Mouse (Mus musculus) cerebellum, adult 2 months (tissue): Measurements from ENCODE around the gene Ebf1. TPM values are rescaled to one million over a fixed set of nuclear protein-coding genes. Genes with fewer than 3 reads are reported as not detected.

ENCODE experiments used
- DNase-seq, 2 experiments: peaks; one replicate each; pipeline ENCODE4 v3.0.0; 2021
- H3K27ac ChIP-seq: fragments of 200-500 bp; 2 replicates; pipeline ENCODE4 v1.5.1; 2012; ENCODE audit warnings: low read length, control low read depth, inconsistent platforms; ENCODE audit not compliant: insufficient read depth
- H3K27me3 ChIP-seq: fragments of 200-500 bp; 2 replicates; pipeline ENCODE4 v1.6.1; 2012; ENCODE audit warnings: inconsistent platforms, mild to moderate bottlenecking, low read length, moderate library complexity; ENCODE audit not compliant: control insufficient read depth, insufficient read depth
- H3K4me1 ChIP-seq: fragments of 200-500 bp; 2 replicates; pipeline ENCODE4 v1.6.1; 2011; ENCODE audit warnings: low read length; ENCODE audit not compliant: control insufficient read depth, insufficient read depth
- H3K4me3 ChIP-seq: fragments of 200-500 bp; replicated peaks from 2 replicates; pipeline ENCODE3; 2011; ENCODE audit warnings: mild to moderate bottlenecking, low read depth, low read length, control low read depth; ENCODE audit not compliant: insufficient read depth
- CTCF ChIP-seq: fragments of 200-500 bp; IDR thresholded peaks from 2 replicates; pipeline ENCODE4 v1.5.1; 2011; ENCODE audit warnings: low read depth, mild to moderate bottlenecking, control low read depth, low read length, moderate library complexity, borderline replicate concordance; ENCODE audit not compliant: insufficient read depth
- POLR2A ChIP-seq: fragments of 200-500 bp; IDR thresholded peaks from 2 replicates; pipeline ENCODE4 v1.6.1; 2011; ENCODE audit warnings: low read length, control low read depth, borderline replicate concordance; ENCODE audit not compliant: insufficient read depth
- WGBS: fragments of 180-500 bp; shearing (Covaris S2); methylation state at CpG from one replicate; pipeline ENCODE4 v1.1.7; 2018; 5-methylcytosine and 5-hydroxymethylcytosine counted together
- polyA plus RNA-seq: library from polyadenylated mRNA; depleted of rRNA; stranded (reverse); fragments of >200 nt; gene quantifications from 2 replicates; pipeline ENCODE4 v1.2.3, GENCODE M21; 2012

The Ebf1 gene
- polyA plus RNA-seq, 1 experiment: 24.9 TPM

DNA sequence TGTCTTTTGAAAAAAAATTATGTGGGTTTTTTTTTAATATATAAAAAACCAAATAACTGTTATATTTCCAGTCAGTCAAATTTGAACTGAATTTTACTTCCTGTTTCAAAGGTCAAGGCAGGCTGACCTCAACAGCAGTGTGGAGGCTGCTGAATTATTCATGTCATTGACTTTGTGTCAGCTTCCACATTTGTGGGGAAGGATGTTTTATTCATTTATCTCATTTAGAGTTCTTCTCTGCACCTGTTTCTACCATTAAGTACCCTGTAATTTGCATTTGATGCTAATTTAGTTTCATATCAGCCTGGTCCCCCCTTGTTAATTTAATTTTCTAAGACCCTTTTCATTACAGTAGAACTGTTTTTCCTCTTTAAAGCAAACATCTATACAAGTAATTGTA is 39.8 kb downstream of the Ebf1 start:
- no peak for DNase-seq
- Histone ChIP-seq H3K27ac (no peak overlapping the region), H3K4me1 (no peaks in the 10 kb centered on the region), H3K27me3 (no peaks in the 10 kb centered on the region), H3K4me3 (no peak overlapping the region)
- TF ChIP-seq POLR2A (no peak), CTCF (no peak)

- Histone ChIP-seq H3K27me3 (no peaks in the 10 kb centered on the region), H3K27ac (no peak overlapping the region), H3K4me1 (no peaks in the 10 kb centered on the region), H3K4me3 (no peak overlapping the region)
- DNase-seq: no peak
- WGBS: 57% methylated on average over 6 of the region's 6 CpGs
- TF ChIP-seq CTCF (no peak), POLR2A (no peak)
These were observed 40.8 kb downstream of the Ebf1 start for GRCm38 (mm10) chr11:44657833-44658395.

DNA sequence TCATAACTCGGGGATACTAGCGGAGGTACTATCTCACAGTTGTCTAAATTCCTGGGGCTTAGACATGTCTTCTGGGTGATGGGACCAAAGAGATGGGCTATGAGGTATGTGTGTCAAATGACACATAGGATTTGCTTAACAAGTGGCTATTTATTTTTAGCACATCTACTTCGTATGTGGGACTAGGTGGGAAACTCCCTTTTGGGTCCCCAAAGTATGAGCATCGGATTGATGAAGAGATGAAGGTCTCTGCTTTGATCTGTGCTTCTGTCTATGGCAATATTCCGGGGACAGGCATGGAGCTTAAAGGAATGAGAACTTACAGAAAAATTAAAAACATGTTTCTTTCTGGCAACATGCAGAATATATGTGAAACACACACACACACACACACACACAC is 44.8 kb downstream of the Ebf1 start:
- no peaks in the 10 kb centered on the region for H3K4me1 ChIP-seq
- TF ChIP-seq POLR2A (no peak), CTCF (no peak)

GRCm38 (mm10) chr11:44663609-44664141 is 46.6 kb downstream of the Ebf1 start:
- 82% methylated on average over 4 of the region's 4 CpGs for WGBS
- no peak overlapping the region for H3K4me3 ChIP-seq
- no peak for DNase-seq
- no peak overlapping the region for H3K27ac ChIP-seq
- TF ChIP-seq CTCF (no peak), POLR2A (no peak)
- no peaks in the 10 kb centered on the region for H3K27me3 ChIP-seq
- H3K4me1 ChIP-seq: no peaks in the 10 kb centered on the region

More for the DNA sequence above, 44.8 kb downstream of the Ebf1 start:
- H3K4me3 ChIP-seq: no peak overlapping the region
- no peak overlapping the region for H3K27ac ChIP-seq
- no peaks in the 10 kb centered on the region for H3K27me3 ChIP-seq
- WGBS: 98% methylated on average over 5 of the region's 5 CpGs
- DNase-seq: no peak

DNA sequence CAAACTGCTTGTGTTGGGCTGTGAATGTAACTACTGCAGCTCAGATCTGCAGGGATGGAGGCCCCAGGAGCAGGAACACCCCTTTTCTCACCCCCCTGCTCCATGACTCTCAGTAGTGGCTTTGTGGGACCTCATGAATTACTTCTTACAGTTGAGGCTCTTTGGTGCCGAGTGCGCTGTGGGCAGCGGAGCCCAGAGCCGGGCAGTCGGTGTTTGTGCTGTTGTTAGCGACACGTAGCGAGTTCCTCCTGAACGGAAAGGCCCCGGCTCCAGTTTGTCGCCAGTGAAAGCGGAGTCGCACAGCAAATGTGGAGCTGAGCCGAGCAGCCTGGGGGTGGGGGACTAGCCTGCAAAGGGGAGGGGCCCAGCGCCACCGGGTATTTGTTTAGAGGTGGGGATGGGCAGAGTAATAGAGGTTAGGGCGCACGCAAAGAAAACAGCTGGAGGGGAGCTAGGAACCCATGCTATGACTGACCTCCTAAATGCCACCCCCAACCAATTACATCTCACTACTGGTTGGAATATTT is 48.1 kb downstream of the Ebf1 start:
- DNase-seq: peak in 1 of 2 experiments; percentile 21
- Histone ChIP-seq H3K4me3 (no peak overlapping the region), H3K4me1 (no peaks in the 10 kb centered on the region), H3K27me3 (no peaks in the 10 kb centered on the region), H3K27ac (no peak overlapping the region)
- 42% methylated on average over 18 of the region's 18 CpGs for WGBS
- no peak for TF ChIP-seq POLR2A
- TF ChIP-seq CTCF: no peak

DNA sequence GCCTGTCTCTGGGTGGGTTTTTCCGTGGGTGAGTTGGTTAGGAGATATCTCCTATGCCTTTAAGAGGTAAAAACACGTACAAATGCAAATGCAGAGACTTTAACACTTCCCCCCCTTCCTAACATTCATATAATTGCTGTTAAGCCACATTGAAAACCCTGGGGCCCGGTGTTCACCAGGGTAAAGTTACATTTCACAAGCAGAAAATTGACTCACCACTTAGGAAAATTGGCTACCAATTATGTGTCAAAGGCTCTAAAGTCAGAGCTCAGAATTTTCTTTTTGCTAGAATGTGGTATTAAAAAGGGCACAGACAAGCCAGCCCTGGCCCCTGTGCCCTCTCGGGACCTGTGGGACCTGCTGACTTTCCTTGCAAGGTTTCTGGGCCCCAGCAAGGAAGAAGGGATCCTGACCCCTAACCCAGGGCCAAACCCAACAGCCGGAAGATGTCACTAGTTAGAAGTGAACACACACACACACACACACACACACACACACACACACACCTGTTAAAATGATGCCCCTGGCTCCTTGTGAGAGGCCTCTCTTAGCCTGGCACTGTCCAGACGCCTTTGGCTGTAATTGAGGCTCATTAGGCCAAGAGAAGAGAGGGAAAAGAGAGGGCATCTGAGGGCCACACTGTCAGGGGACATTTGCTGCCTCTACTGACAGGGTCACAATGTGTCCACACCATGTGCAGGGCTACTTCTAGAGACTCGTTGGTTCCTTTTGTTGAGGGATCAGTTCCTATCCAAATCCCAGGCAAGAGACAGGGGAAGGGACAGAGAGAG is 48.8 kb downstream of the Ebf1 start:
- TF ChIP-seq POLR2A (no peak), CTCF (no peak)
- DNase-seq: no peak
- 84% methylated on average over 7 of the region's 7 CpGs for WGBS
- H3K27me3 ChIP-seq: no peaks in the 10 kb centered on the region
- H3K4me3 ChIP-seq: no peak overlapping the region
- H3K4me1 ChIP-seq: no peaks in the 10 kb centered on the region
- H3K27ac ChIP-seq: no peak overlapping the region

DNA sequence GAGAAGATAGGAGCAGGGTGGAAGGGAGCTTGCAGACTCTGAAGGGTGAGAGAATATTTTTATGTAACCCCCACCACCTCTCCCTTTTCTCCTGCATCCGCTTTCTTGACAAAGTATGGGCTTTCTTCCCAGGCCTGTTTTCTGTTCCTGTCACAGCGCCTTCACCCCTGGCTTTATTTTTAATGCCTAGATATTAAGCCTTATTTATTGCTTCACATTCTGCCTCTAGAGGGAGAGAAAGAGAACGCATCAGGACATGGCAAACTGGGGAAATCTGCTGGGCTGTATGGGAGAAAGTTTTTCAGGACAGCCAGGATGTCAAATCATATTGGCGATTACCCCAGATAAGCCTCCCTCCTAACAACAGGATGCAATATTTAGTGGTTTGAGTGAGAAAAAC is 49.6 kb downstream of the Ebf1 start:
- H3K27ac ChIP-seq: no peak overlapping the region
- DNase-seq: no peak
- no peaks in the 10 kb centered on the region for H3K4me1 ChIP-seq
- no peak overlapping the region for H3K4me3 ChIP-seq
- TF ChIP-seq CTCF (no peak), POLR2A (no peak)
- no peaks in the 10 kb centered on the region for H3K27me3 ChIP-seq
- 62% methylated on average over 4 of the region's 4 CpGs for WGBS

DNA sequence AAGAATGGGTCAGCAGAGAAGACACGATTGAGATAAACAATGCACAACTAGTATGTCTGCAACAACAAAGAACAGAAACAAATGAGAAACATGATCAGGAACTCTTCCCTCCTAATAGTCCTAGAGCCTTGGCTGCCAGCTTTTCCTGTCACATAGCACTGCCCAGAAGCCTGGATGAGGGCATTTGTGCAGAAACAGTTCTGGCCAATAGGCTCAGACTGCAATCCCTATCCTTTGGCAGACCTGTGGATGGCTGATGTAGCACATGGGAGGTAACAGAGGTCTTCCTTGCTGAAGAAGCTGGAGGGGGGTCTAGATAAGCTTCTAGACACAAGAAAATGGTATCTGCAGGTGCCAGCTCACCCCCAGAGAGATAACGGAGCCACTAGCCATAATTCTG is 64.2 kb downstream of the Ebf1 start:
- H3K27ac ChIP-seq: no peak overlapping the region
- TF ChIP-seq POLR2A (no peak), CTCF (no peak)

More for the DNA sequence above, 64.2 kb downstream of the Ebf1 start:
- Histone ChIP-seq H3K4me1 (no peaks in the 10 kb centered on the region), H3K4me3 (no peak overlapping the region), H3K27me3 (no peaks in the 10 kb centered on the region)
- 72% methylated on average over 2 of the region's 2 CpGs for WGBS
- no peak for DNase-seq
